10 mouse cellular contexts compared by ENCODE assay signal in genomic region chr11:106329682-106330081, GRCm38 (mm10). TPM values are rescaled to one million over a fixed set of nuclear protein-coding genes. Genes with fewer than 3 reads are reported as not detected.
DNase-seq lines count a peak whose midpoint lies in the region; ATAC-seq lines count a peak whose summit lies in the region.
"Had no signal": no experiment of that assay in that cellular context is flagged by ENCODE, and none has a peak within 500 bp of the region (broad histone marks: within the 10 kb centered on the region; RNA-seq: fewer than 3 reads in every experiment).

No protein-coding gene starts in this region.

- H3K4me2 ChIP-seq in limb, embryonic 11.5 days (ENCODE audit: low read depth, severe bottlenecking): no peak overlapping the region

- H3K36me3 ChIP-seq in limb, embryonic 11.5 days (ENCODE audit: control insufficient read depth, insufficient read depth, low read length): no peaks in the 10 kb centered on the region
- H3K36me3 ChIP-seq in limb, embryonic 10.5 days: no peaks in the 10 kb centered on the region

- WGBS in limb, embryonic 11.5 days: 60% methylated on average over 7 of the region's 7 CpGs
- 62% methylated on average over 7 of the region's 7 CpGs for WGBS in limb, embryonic 10.5 days

- H3K4me1 ChIP-seq in limb, embryonic 11.5 days (ENCODE audit: control insufficient read depth, insufficient read depth, low read length): 0 out of 2 replicates have a peak, but pooled peaks cover 2% of the 10 kb centered on the region
- H3K4me1 ChIP-seq in limb, embryonic 10.5 days: peaks cover 45% of the 10 kb centered on the region

- H3K4me3 ChIP-seq in limb, embryonic 11.5 days (ENCODE audit: low read depth, low read length): no peak overlapping the region
- no peak overlapping the region for H3K4me3 ChIP-seq in limb, embryonic 10.5 days

- no peak for ATAC-seq in limb, embryonic 11.5 days (ENCODE audit: insufficient number of reproducible peaks, low FRiP score, low TSS enrichment, low read depth)

- no peak overlapping the region for H3K9ac ChIP-seq in limb, embryonic 11.5 days (ENCODE audit: low read length)

- no peak overlapping the region for H3K27ac ChIP-seq in limb, embryonic 11.5 days (replicated peaks; ENCODE audit: low read depth, low read length)
- H3K27ac ChIP-seq in limb, embryonic 10.5 days: no peak overlapping the region

- no peaks in the 10 kb centered on the region for H3K9me3 ChIP-seq in limb, embryonic 11.5 days (ENCODE audit: control insufficient read depth, low read length)
- no peaks in the 10 kb centered on the region for H3K9me3 ChIP-seq in limb, embryonic 10.5 days (replicated peaks)

- H3K27me3 ChIP-seq in limb, embryonic 11.5 days (ENCODE audit: control insufficient read depth, insufficient read depth, low read length): no peaks in the 10 kb centered on the region
- H3K27me3 ChIP-seq in limb, embryonic 10.5 days (ENCODE audit: low read depth, poor library complexity, severe bottlenecking): no peaks in the 10 kb centered on the region

- peak; percentile 27 for DNase-seq in adrenal gland, adult 2 months
- DNase-seq in adrenal gland, postnatal 25 days: no peak
- peak; percentile 48 for DNase-seq in limb, embryonic 11.5 days (ENCODE audit: low spot score)
- no peak for DNase-seq in limb, embryonic 10.5 days (ENCODE audit: low spot score)
- DNase-seq in cerebellum, postnatal 10 days: peak; percentile 55 to 65
- peak; percentile 53 for DNase-seq in kidney, postnatal 14 days
- peak; percentile 50 for DNase-seq in retina, adult 2 months (ENCODE audit: low read depth, low spot score)
- DNase-seq in urinary bladder, adult 18-20 months (ENCODE audit: low spot score in 2 of 2): no peak

RNA-seq across cellular contexts. Expression of gene Cd79b, which starts 15.1 kb away (rescaled TPM):
- total RNA-seq in adrenal gland, adult 2 months (2021): under 1 TPM; 0.79 to 0.81 TPM
- polyA plus RNA-seq in adrenal gland, adult 2 months (2012; rRNA removed): 0.93 and 1.1 TPM in 2 replicates
- 1.0 and 1.4 TPM in 2 replicates for total RNA-seq in adrenal gland, postnatal 25 days (2021)
- 2.1 and 2.3 TPM in 2 replicates for polyA plus RNA-seq in limb, embryonic 11.5 days (2014; fragmentation: Nextera tagmentation; extraction: Ambion mirVana)
- polyA plus RNA-seq in limb, embryonic 10.5 days (2016; fragmentation: Nextera tagmentation; extraction: Ambion mirVana): 2.4 and 2.6 TPM in 2 replicates
- polyA plus RNA-seq: C2C12 had no signal

RNA-seq across cellular contexts. Expression of gene Scn4a, which starts 23.4 kb away (rescaled TPM):
- total RNA-seq in adrenal gland, adult 2 months (2021): under 1 TPM; 0.07 to 0.09 TPM
- polyA plus RNA-seq in adrenal gland, adult 2 months (2012; rRNA removed): 0.01 and 0.15 TPM in 2 replicates
- total RNA-seq in adrenal gland, postnatal 25 days (2021): 0.03 TPM in 1 of 2 replicates, not detected in the other
- polyA plus RNA-seq in limb, embryonic 11.5 days (2014; fragmentation: Nextera tagmentation; extraction: Ambion mirVana): 0.13 and 0.23 TPM in 2 replicates
- polyA plus RNA-seq in limb, embryonic 10.5 days (2016; fragmentation: Nextera tagmentation; extraction: Ambion mirVana): 0.03 TPM in 1 of 2 replicates, not detected in the other

RNA-seq across cellular contexts. Expression of gene Gh, which starts 28.0 kb away (rescaled TPM):
- not detected for total RNA-seq in adrenal gland, adult 2 months (2021)
- not detected in 2 replicates for polyA plus RNA-seq in adrenal gland, adult 2 months (2012; rRNA removed)
- not detected in 2 replicates for total RNA-seq in adrenal gland, postnatal 25 days (2021)
- polyA plus RNA-seq in limb, embryonic 11.5 days (2014; fragmentation: Nextera tagmentation; extraction: Ambion mirVana): not detected in 2 replicates
- polyA plus RNA-seq in limb, embryonic 10.5 days (2016; fragmentation: Nextera tagmentation; extraction: Ambion mirVana): not detected in 2 replicates
- total RNA-seq: heart, adult 18-20 months had no signal
- polyA plus RNA-seq: C2C12 had no signal

RNA-seq across cellular contexts. Expression of gene Prr29, which starts 35.6 kb away (rescaled TPM):
- not detected for total RNA-seq in adrenal gland, adult 2 months (2021)
- not detected in 2 replicates for polyA plus RNA-seq in adrenal gland, adult 2 months (2012; rRNA removed)
- total RNA-seq in adrenal gland, postnatal 25 days (2021): not detected in 2 replicates
- polyA plus RNA-seq in limb, embryonic 11.5 days (2014; fragmentation: Nextera tagmentation; extraction: Ambion mirVana): not detected in 2 replicates
- polyA plus RNA-seq in limb, embryonic 10.5 days (2016; fragmentation: Nextera tagmentation; extraction: Ambion mirVana): not detected in 2 replicates
- polyA plus RNA-seq: C2C12 had no signal

RNA-seq across cellular contexts. Expression of gene Tcam1, which starts 53.2 kb away (rescaled TPM):
- under 1 TPM; 0.10 to 0.26 TPM for total RNA-seq in adrenal gland, adult 2 months (2021)
- not detected in 2 replicates for polyA plus RNA-seq in adrenal gland, adult 2 months (2012; rRNA removed)
- total RNA-seq in adrenal gland, postnatal 25 days (2021): 0.36 TPM in 1 of 2 replicates, not detected in the other
- 0.09 and 0.29 TPM in 2 replicates for polyA plus RNA-seq in limb, embryonic 11.5 days (2014; fragmentation: Nextera tagmentation; extraction: Ambion mirVana)
- 0.18 and 0.36 TPM in 2 replicates for polyA plus RNA-seq in limb, embryonic 10.5 days (2016; fragmentation: Nextera tagmentation; extraction: Ambion mirVana)
- total RNA-seq: heart, adult 18-20 months had no signal

Comparison
In these comparisons a context has a peak if more than half of its experiments do, and no peak if none do; other contexts are left out.
1. DNase-seq: peak in adrenal gland, adult 2 months (single experiment), limb, embryonic 11.5 days (single experiment), cerebellum, postnatal 10 days (2 of 2), kidney, postnatal 14 days (single experiment) and retina, adult 2 months (single experiment); none in adrenal gland, postnatal 25 days (single experiment), limb, embryonic 10.5 days (single experiment) and urinary bladder, adult 18-20 months (0 of 2).